Mouse (Mus musculus): ENCODE measurements around the gene Spindoc. TPM values are rescaled to one million over a fixed set of nuclear protein-coding genes. Genes with fewer than 3 reads are reported as not detected.

The Spindoc gene
- polyA plus RNA-seq, 1 experiment from 2014 or later, result 17.2 TPM

DNA sequence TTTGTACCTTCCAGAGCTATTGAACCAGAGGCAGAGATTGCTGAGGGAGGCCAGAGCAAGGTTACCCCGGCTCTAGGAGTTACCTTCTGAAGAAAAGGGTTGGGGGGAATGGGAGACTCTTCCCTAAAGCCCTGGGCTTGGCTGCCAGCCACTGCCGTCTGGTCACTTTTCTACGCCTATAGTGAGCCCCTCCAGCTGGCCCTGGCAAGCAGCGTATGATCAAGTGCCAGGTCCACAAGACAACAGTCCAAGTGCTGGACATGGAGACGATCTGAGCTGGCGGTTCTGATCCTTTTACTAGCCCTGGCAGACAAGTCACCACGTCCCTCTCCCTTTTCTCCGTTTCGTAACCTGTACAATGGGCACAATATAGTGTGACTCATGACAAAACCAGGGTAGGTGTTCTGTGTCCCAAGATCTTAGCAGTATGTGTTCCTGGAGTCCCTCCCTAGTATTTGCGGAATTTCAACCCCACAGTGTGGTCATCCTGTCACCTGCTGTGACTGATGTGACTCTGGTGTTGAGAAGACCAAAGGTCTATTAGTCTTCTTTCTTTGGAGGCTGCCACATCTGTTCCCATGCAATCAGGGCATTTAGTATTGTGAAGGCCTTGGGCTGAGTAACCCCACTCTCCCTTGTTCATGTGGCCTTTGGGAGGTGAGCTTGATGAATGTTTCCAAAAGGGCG lies 29.8 kb downstream of the Spindoc start:
- Histone ChIP-seq H3K4me3 (ENCODE audit: low read depth, low read length) (no peak overlapping the region), H3K9ac (replicated peaks; ENCODE audit: low read depth) (no peak overlapping the region), H3K9me3 (ENCODE audit: low read length) (no peaks in the 10 kb centered on the region), H3K36me3 (ENCODE audit: insufficient read depth, low read length) (no peaks in the 10 kb centered on the region), H3K4me1 (ENCODE audit: insufficient read depth, low read depth, low read length) (no peaks in the 10 kb centered on the region), H3K27me3 (replicated peaks; ENCODE audit: insufficient read depth, low read length) (no peaks in the 10 kb centered on the region), H3K4me2 (replicated peaks; ENCODE audit: low read depth, low read length) (no peak overlapping the region), H3K27ac (ENCODE audit: low read length) (no peak overlapping the region)
- TF ChIP-seq CTCF (IDR thresholded peaks at IDR 0.05) (no peak), EP300 (IDR thresholded peaks at IDR 0.05) (no peak)
- DNase-seq (ENCODE audit: low spot score), result no peak
- 65% methylated on average over 11 of the region's 11 CpGs for WGBS
- no peak for ATAC-seq

- no peak overlapping the region for H3K4me2 ChIP-seq (replicated peaks; ENCODE audit: low read depth, low read length)
- H3K36me3 ChIP-seq (ENCODE audit: insufficient read depth, low read length), result no peaks in the 10 kb centered on the region
- H3K9me3 ChIP-seq (ENCODE audit: low read length), result no peaks in the 10 kb centered on the region
- 83% methylated on average over 1 of the region's 1 CpGs for WGBS
- H3K27me3 ChIP-seq (replicated peaks; ENCODE audit: insufficient read depth, low read length), result no peaks in the 10 kb centered on the region
- no peaks in the 10 kb centered on the region for H3K4me1 ChIP-seq (ENCODE audit: insufficient read depth, low read depth, low read length)
- TF ChIP-seq CTCF (IDR thresholded peaks at IDR 0.05) (no peak), EP300 (IDR thresholded peaks at IDR 0.05) (no peak)
- ATAC-seq (no peak), DNase-seq (ENCODE audit: low spot score) (no peak)
- no peak overlapping the region for H3K27ac ChIP-seq (ENCODE audit: low read length)
- no peak overlapping the region for H3K4me3 ChIP-seq (ENCODE audit: low read depth, low read length)
- H3K9ac ChIP-seq (replicated peaks; ENCODE audit: low read depth), result no peak overlapping the region
These were observed 32.8 kb downstream of the Spindoc start for GRCm38 (mm10) chr19:7349993-7350392.

DNA sequence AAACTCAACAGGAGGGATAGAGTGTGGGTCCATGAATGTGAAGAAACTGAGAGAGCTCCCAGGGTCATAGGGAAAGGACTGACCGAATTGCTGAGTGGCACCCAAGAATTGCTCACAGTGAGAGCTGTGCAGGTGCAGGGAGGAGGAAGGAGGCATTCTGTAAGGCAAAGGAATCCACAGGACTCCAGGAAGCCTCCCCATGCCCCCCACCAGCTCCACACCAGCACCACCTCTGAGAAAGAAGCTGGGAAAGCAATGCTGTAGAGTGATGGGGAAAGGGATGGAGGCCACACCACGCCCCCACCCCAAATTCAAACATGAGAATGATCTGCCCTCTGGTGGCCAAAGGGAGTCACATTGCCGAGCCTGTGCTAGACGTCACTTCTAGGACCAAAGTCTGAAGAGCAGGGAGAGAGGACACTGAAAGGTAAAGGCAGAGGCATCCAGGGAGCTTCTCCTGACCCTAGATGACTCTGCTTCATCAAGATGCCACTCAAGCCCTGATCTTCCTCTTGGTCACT lies 37.5 kb downstream of the Spindoc start:
- Histone ChIP-seq H3K36me3 (ENCODE audit: insufficient read depth, low read length) (no peaks in the 10 kb centered on the region), H3K4me2 (replicated peaks; ENCODE audit: low read depth, low read length) (no peak overlapping the region), H3K9me3 (ENCODE audit: low read length) (no peaks in the 10 kb centered on the region), H3K4me1 (ENCODE audit: insufficient read depth, low read depth, low read length) (0 out of 2 replicates have a peak, but pooled peaks cover 2% of the 10 kb centered on the region), H3K4me3 (ENCODE audit: low read depth, low read length) (no peak overlapping the region), H3K27ac (ENCODE audit: low read length) (no peak overlapping the region), H3K9ac (replicated peaks; ENCODE audit: low read depth) (no peak overlapping the region), H3K27me3 (replicated peaks; ENCODE audit: insufficient read depth, low read length) (no peaks in the 10 kb centered on the region)
- ATAC-seq, result no peak
- DNase-seq (ENCODE audit: low spot score), result peak; percentile 61
- WGBS, result 22% methylated on average over 4 of the region's 4 CpGs
- TF ChIP-seq EP300 (IDR thresholded peaks at IDR 0.05), result no peak
- TF ChIP-seq CTCF (IDR thresholded peaks at IDR 0.05), result peak; percentile 89

DNA sequence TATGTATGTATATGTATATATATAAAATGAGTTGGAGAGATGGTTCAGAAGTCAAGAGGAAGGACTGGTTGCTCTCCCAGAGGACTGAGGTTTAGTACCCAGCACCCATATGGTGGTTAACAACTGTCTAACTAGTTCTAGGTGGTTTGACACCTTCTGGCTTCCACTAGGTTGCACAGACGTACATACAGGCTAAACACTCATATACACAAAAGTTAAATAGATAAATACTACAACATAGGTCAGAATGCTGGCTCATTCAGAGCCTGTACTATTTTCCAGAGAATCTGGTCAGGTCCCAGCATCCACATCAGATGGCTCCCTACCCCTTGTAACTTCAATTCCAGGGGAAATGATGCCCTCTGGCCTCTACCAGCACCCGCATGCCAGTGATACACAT lies 40.1 kb downstream of the Spindoc start:
- no peak overlapping the region for H3K9ac ChIP-seq (replicated peaks; ENCODE audit: low read depth)
- WGBS, result 70% methylated on average over 2 of the region's 2 CpGs
- no peaks in the 10 kb centered on the region for H3K36me3 ChIP-seq (ENCODE audit: insufficient read depth, low read length)
- DNase-seq (ENCODE audit: low spot score) (no peak), ATAC-seq (no peak)
- TF ChIP-seq CTCF (IDR thresholded peaks at IDR 0.05), result no peak
- TF ChIP-seq EP300 (IDR thresholded peaks at IDR 0.05), result no peak
- no peak overlapping the region for H3K4me2 ChIP-seq (replicated peaks; ENCODE audit: low read depth, low read length)
- H3K4me3 ChIP-seq (ENCODE audit: low read depth, low read length), result no peak overlapping the region
- H3K9me3 ChIP-seq (ENCODE audit: low read length), result no peaks in the 10 kb centered on the region
- no peak overlapping the region for H3K27ac ChIP-seq (ENCODE audit: low read length)
- no peaks in the 10 kb centered on the region for H3K27me3 ChIP-seq (replicated peaks; ENCODE audit: insufficient read depth, low read length)
- H3K4me1 ChIP-seq (ENCODE audit: insufficient read depth, low read depth, low read length), result peaks cover 18% of the 10 kb centered on the region; the same call in 1 of the 2 replicates

- ATAC-seq (peak; percentile 93), DNase-seq (ENCODE audit: low spot score) (peak; percentile 99)
- WGBS, result 1% methylated on average over 56 of the region's 63 CpGs
- Histone ChIP-seq H3K9ac (replicated peaks; ENCODE audit: low read depth) (peak within 1 kb of the TSS; percentile 86), H3K4me2 (replicated peaks; ENCODE audit: low read depth, low read length) (peak within 1 kb of the TSS; percentile 90), H3K9me3 (ENCODE audit: low read length) (no peaks in the 10 kb centered on the region), H3K4me1 (ENCODE audit: insufficient read depth, low read depth, low read length) (peaks cover 21% of the 10 kb centered on the region; the same call in 1 of the 2 replicates), H3K27me3 (replicated peaks; ENCODE audit: insufficient read depth, low read length) (no peaks in the 10 kb centered on the region), H3K36me3 (ENCODE audit: insufficient read depth, low read length) (no peaks in the 10 kb centered on the region), H3K4me3 (ENCODE audit: low read depth, low read length) (peak within 1 kb of the TSS; percentile 72), H3K27ac (ENCODE audit: low read length) (peak within 1 kb of the TSS; percentile 90)
- no peak for TF ChIP-seq EP300 (IDR thresholded peaks at IDR 0.05)
- no peak for TF ChIP-seq CTCF (IDR thresholded peaks at IDR 0.05)
These were observed 41.0 kb downstream of the Spindoc start, which contains the start of gene Mark2 for GRCm38 (mm10) chr19:7341512-7342397. Gene Mark2 (minus strand): TSS chr19:7341860.
